Mouse (Mus musculus) adrenal gland, adult (tissue): ENCODE measurements around the gene Tal1.

ENCODE experiments used
- DNase-seq, 2 experiments: peaks; one replicate each; pipeline ENCODE4 v3.0.0; 2022 to 2023; ENCODE audit warnings: low spot score in 1 of 2; ENCODE audit not compliant: inconsistent age in 2 of 2

Tal1 gene

GRCm38 (mm10) chr4:115101682-115102081, 45.5 kb downstream of the Tal1 start:
- DNase-seq, result peak; percentile 21 to 72

- DNase-seq, result no peak
Measured at GRCm38 (mm10) chr4:115103510-115103909, 47.3 kb downstream of the Tal1 start.

- DNase-seq, result no peak
Measured at GRCm38 (mm10) chr4:115111167-115111566, 54.9 kb downstream of the Tal1 start.

GRCm38 (mm10) chr4:115113266-115113665, 57.0 kb downstream of the Tal1 start:
- DNase-seq, result no peak

- DNase-seq, result no peak
Measured at GRCm38 (mm10) chr4:115119642-115120041, 63.4 kb downstream of the Tal1 start.

- DNase-seq, result no peak
Measured at GRCm38 (mm10) chr4:115121162-115121561, 64.9 kb downstream of the Tal1 start.
